Mouse (Mus musculus) lung, adult 2 months (tissue): ENCODE results near the gene Tll1. TPM values are rescaled to one million over a fixed set of nuclear protein-coding genes. Genes with fewer than 3 reads are reported as not detected.

Experiments
- DNase-seq: peaks from one replicate; pipeline ENCODE4 v3.0.0; 2022
- H3K4me1 ChIP-seq: fragments of 200-500 bp; 2 replicates; pipeline ENCODE4 v1.6.1; 2011; ENCODE audit warnings: low read length; ENCODE audit not compliant: control insufficient read depth, insufficient read depth
- H3K4me3 ChIP-seq: fragments of 200-500 bp; replicated peaks from 2 replicates; pipeline ENCODE3; 2011; ENCODE audit warnings: low read depth, mild to moderate bottlenecking, control low read depth, low read length; ENCODE audit errors: extremely low read depth
- CTCF ChIP-seq: fragments of 200-500 bp; IDR thresholded peaks from 2 replicates; pipeline ENCODE4 v1.5.1; 2011; ENCODE audit warnings: mild to moderate bottlenecking, low read length, control low read depth; ENCODE audit not compliant: insufficient read depth
- POLR2A ChIP-seq: fragments of 200-500 bp; IDR thresholded peaks from 2 replicates; pipeline ENCODE4 v1.6.1; 2011; ENCODE audit warnings: low read depth, mild to moderate bottlenecking, control low read depth, low read length, borderline replicate concordance; ENCODE audit errors: extremely low read depth
- WGBS: fragments of 180-500 bp; shearing (Covaris S2); methylation state at CpG from one replicate; pipeline ENCODE4 v1.1.7; 2018; 5-methylcytosine and 5-hydroxymethylcytosine counted together
- polyA plus RNA-seq: library from polyadenylated mRNA; depleted of rRNA; stranded (reverse); fragments of >200 nt; gene quantifications from 2 replicates; pipeline ENCODE4 v1.2.3, GENCODE M21; 2012

The Tll1 gene
- polyA plus RNA-seq, 1 experiment = 0.84 TPM

GRCm38 (mm10) chr8:64107190-64107589 lies 98.9 kb downstream of the Tll1 start:
- 76% methylated on average over 2 of the region's 2 CpGs for WGBS

GRCm38 (mm10) chr8:64073396-64073795 lies 132.7 kb downstream of the Tll1 start:
- TF ChIP-seq POLR2A = no peak
- TF ChIP-seq CTCF = no peak
- 68% methylated on average over 2 of the region's 2 CpGs for WGBS

More at GRCm38 (mm10) chr8:64107190-64107589, 98.9 kb downstream of the Tll1 start:
- no peak for DNase-seq
- TF ChIP-seq POLR2A = no peak
- TF ChIP-seq CTCF = no peak
- no peak overlapping the region for H3K4me3 ChIP-seq
- no peaks in the 10 kb centered on the region for H3K4me1 ChIP-seq

GRCm38 (mm10) chr8:64059867-64060266 lies 146.2 kb downstream of the Tll1 start:
- WGBS = 34% methylated on average over 2 of the region's 2 CpGs
- TF ChIP-seq POLR2A (no peak), CTCF (no peak)
- DNase-seq = no peak
- Histone ChIP-seq H3K4me3 (no peak overlapping the region), H3K4me1 (no peaks in the 10 kb centered on the region)

More at GRCm38 (mm10) chr8:64073396-64073795, 132.7 kb downstream of the Tll1 start:
- no peak for DNase-seq
- Histone ChIP-seq H3K4me3 (no peak overlapping the region), H3K4me1 (no peaks in the 10 kb centered on the region)

GRCm38 (mm10) chr8:64057571-64057970 lies 148.5 kb downstream of the Tll1 start:
- TF ChIP-seq POLR2A (no peak), CTCF (no peak)
- WGBS = 74% methylated on average over 4 of the region's 4 CpGs
- Histone ChIP-seq H3K4me1 (no peaks in the 10 kb centered on the region), H3K4me3 (no peak overlapping the region)
- no peak for DNase-seq

- no peaks in the 10 kb centered on the region for H3K4me1 ChIP-seq
- no peak for DNase-seq
- TF ChIP-seq POLR2A (no peak), CTCF (no peak)
- no peak overlapping the region for H3K4me3 ChIP-seq
- whole genome bisulfite sequencing = 72% methylated on average over 3 of the region's 3 CpGs
Measured at GRCm38 (mm10) chr8:64048556-64048955, 157.5 kb downstream of the Tll1 start.

GRCm38 (mm10) chr8:64047963-64048505 lies 158.0 kb downstream of the Tll1 start:
- DNase-seq = no peak
- H3K4me3 ChIP-seq = no peak overlapping the region
- no peaks in the 10 kb centered on the region for H3K4me1 ChIP-seq
- no peak for TF ChIP-seq CTCF
- no peak for TF ChIP-seq POLR2A
- 53% methylated on average over 9 of the region's 9 CpGs for WGBS

- WGBS = 13% methylated on average over 6 of the region's 6 CpGs
- no peak for DNase-seq
- no peak for TF ChIP-seq POLR2A
- no peak for TF ChIP-seq CTCF
- H3K4me1 ChIP-seq = no peaks in the 10 kb centered on the region
- no peak overlapping the region for H3K4me3 ChIP-seq
Measured at GRCm38 (mm10) chr8:64041303-64041884, 164.7 kb downstream of the Tll1 start.

GRCm38 (mm10) chr8:64030672-64031385 lies 175.2 kb downstream of the Tll1 start:
- WGBS = 88% methylated on average over 4 of the region's 4 CpGs
- H3K4me1 ChIP-seq = no peaks in the 10 kb centered on the region
- H3K4me3 ChIP-seq = no peak overlapping the region
- DNase-seq = no peak
- TF ChIP-seq POLR2A (no peak), CTCF (no peak)

- H3K4me3 ChIP-seq = no peak overlapping the region
- H3K4me1 ChIP-seq = no peaks in the 10 kb centered on the region
- TF ChIP-seq CTCF (no peak), POLR2A (no peak)
- no peak for DNase-seq
Measured at GRCm38 (mm10) chr8:64030081-64030480, 176.0 kb downstream of the Tll1 start.

GRCm38 (mm10) chr8:64029525-64029924 lies 176.5 kb downstream of the Tll1 start:
- 65% methylated on average over 3 of the region's 3 CpGs for WGBS
- Histone ChIP-seq H3K4me3 (no peak overlapping the region), H3K4me1 (no peaks in the 10 kb centered on the region)
- no peak for DNase-seq
- TF ChIP-seq POLR2A = no peak
- TF ChIP-seq CTCF = no peak
